Mouse (Mus musculus) right cerebral cortex, adult 2 months (tissue): ENCODE measurements around the gene Hs6st2.
A peak's percentile ranks its signal among the peaks of the same experiment; 100 is the strongest.

Experiments used
- DNase-seq, 2 experiments: peaks; one replicate each; pipeline ENCODE4 v3.0.0; 2021 to 2022; ENCODE audit warnings: low spot score in 2 of 2

The Hs6st2 gene

DNA sequence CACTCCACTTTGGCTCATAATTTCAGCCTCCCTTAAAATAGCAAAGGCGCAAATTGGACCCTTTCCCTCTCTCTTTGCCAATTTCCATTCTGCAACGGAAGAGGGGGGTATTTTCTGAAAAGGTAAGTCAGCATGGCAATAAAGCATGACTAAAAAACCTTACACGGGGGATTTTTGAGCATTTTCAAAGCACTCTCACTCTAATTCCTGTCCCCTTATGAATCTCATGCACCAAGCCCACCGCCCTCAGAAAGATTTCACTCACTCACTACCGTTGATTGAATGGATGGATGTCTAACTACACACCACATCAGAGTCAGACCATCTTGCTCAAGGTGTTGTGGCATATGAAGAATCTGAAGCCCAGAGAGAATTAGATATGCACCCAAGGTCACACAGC is at the start of gene Hs6st2:
Gene Hs6st2 (minus strand): TSS at position 101 of the 400 bp plus-strand sequence.
- no peak for DNase-seq

- DNase-seq = no peak
Measured at GRCm38 (mm10) chrX:51714086-51714745, 32.6 kb upstream of the Hs6st2 start.

DNA sequence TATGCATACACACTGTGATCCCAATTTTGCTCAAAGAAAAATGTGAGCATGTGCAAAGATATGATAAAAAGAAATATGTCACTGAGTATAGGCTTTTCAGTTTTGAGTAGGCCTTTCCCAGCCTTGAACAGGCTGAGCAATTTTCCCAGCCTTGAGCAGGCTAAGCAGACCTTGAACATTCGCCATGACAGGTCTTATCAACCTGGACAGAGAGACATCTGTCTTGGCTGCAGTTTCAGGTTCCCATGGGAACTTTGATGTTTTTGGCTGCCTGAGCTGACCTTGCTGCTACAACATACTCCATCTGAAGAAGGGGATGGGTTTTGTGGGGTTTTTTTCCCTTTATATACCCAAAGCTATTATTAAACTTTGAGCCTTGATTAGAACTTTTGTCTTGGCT is 31.3 kb upstream of the Hs6st2 start:
- DNase-seq = no peak

DNA sequence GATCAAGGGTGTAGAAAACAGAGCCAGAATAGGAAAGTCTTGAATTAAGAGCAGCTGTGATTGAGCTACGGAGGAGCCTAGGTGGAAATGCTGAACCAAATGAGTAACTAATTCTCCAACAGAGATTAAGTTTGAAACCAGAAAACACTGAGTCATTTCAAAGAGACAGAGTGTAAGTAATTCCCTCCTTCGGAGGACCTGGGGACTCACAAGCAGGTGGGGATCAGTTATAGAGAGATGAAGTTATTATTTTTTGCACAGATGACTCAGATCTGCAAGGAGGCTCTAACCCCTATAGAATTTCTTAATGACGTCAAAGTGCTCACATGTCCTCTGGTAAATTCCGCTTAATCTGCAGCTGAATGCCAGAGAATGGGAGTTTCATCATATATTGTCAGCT is 21.2 kb upstream of the Hs6st2 start:
- no peak for DNase-seq

DNA sequence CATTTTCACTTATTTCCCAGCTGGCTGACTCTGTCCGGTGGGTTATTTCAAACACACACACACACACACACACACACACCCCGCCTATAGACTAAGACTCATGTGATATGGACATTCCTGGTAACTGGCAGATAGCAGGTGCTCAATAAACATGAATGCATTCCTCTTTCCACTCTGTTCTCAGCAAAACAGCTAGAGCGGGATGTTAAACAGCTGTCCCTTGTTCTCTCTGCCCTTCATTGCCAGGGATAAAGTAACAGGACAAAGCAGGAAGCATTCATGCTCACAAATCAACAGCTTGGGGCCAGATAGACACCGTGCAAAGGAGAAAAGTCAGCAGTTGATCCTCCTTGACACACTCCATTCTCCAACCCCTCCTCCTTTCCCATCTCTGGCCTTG is 17.4 kb upstream of the Hs6st2 start:
- DNase-seq = no peak

DNA sequence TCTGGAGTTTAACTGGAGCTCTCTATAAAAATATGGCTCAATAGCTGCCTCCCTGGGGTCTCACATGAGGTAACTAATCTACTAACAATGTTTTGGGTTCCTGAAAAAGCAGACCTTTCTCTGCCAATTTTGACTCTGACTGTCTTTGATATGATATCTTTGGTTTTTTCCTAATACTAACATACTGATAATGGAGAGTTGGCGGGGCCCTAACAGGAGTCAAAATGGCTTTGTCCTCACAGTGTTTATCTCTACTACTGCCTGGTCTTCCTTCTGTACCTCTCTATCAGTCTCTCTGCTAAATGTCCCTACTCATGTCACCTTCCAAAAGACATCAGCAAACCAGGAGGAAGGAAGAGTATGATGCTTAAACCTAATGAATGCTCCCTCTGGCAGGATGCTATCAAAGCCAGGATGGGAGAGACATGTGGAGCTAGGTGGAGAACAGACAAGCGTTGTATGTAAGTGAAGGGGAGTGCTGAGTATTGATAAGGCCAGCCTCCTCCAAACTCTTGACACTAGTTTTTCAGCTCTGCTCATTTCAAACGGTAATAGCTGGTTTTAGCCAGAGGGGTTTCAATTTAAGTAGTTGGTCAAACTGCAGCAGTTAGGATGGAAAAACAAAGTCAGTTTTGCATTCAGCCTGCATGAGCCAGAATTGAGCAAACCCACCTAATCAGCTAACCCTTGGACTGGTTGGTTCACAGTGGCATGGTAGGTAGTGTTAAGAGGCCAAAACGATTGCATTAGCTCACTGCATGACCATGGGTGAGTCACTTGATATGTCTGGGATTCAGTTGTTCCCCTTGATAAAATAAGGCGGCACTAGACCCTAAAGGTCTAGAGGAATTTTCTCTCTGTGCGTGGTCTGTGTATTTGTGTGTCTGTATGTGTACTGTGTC is 4.6 kb upstream of the Hs6st2 start:
- DNase-seq = no peak

DNA sequence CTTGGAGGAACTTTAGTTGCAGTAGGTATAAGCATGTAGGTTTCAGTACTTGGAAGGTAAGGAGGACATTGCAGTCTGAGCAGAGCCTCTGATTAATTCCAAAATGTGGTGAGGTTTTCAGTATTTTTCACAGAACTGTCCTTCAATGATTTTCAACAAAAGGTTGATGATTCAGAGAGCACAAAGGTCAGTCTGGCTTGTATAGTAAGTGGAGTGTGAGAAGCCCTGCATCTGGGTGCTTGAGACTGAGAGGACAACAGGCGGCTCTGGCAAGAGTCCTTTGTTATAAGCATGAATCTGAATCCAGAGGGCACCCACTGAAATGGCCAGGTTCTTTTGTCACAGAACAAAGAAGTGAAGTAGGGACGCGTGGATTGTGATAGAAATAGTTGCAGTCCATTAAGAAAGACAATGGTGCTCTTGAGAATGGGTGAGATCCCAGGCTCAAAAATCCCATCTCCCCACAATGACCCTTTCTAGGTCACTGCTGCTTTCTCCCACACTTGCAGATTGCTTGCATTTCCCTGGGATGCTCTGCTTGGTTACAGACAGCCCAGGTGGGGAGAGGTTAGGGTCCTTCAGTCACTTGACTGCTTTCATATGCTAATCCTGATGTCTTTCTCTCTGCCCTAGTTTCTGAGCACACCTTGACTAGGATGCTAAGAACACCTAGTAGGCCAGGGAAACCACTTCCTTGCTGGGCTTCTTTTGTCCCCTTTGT is 2.8 kb upstream of the Hs6st2 start:
- DNase-seq = no peak

DNA sequence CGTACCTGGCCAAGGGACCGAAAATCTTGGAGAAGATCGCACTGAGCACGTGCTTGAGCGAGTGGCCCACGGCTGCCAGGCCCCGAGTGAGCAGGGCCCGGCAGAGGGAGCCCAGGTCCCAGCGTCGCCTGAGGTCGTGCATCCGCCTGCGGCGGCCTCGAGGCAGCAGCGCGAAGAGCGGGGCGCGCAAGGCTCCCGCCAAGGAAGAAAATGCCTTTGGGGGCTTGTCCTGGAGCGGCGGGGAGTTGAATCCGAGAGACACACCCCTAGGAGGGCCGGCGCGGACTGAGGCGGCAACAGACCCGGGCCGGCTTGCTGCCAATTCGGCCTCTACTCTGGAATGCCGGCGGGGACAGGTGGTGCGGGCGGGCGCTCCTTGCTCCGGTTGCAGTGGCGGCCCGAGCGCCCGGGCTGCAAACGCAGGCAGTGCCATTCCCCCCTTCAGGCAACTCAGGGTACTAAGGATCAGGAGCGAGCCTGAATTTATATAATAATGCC is 437 bp downstream of the Hs6st2 start:
- DNase-seq = peak in 1 of 2 experiments; percentile 8

DNA sequence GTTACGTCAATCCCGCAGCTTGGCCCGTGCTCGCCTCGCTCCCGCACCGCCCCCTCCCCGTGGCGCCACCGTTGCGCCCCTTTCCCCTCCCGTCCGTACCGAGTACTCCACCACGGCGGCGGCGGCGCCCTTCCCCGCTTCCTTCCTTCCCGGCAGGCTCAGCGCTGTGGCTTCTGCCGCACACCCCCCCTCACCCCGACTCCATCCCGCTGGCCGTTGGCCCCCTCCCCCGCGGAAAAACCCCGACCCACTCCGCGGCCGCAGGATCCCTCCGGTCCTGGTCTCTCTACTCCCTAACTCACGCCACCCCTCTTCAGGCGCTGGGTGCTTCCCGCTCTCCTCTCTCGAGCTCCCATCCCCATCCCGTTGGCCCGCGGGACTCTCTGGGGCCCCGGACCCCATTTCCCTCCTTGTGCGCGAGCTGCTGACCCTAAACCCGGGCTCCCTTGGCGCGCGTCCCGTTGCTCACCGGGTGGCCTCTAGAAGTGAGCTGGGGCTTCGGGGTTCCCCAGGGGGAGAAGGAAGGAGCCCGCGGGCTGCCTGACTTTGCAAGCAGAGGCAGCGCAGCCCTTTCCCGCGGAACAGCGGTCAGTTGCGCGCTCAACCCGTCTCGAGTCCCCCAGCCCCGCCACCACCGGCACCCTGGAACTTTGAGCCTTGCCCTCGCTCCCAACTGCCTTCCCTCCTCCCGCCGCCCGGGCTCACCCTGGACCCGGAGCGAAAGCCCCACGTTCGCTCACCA is 1.1 kb downstream of the Hs6st2 start:
- peak; percentile 29 to 32 for DNase-seq

DNA sequence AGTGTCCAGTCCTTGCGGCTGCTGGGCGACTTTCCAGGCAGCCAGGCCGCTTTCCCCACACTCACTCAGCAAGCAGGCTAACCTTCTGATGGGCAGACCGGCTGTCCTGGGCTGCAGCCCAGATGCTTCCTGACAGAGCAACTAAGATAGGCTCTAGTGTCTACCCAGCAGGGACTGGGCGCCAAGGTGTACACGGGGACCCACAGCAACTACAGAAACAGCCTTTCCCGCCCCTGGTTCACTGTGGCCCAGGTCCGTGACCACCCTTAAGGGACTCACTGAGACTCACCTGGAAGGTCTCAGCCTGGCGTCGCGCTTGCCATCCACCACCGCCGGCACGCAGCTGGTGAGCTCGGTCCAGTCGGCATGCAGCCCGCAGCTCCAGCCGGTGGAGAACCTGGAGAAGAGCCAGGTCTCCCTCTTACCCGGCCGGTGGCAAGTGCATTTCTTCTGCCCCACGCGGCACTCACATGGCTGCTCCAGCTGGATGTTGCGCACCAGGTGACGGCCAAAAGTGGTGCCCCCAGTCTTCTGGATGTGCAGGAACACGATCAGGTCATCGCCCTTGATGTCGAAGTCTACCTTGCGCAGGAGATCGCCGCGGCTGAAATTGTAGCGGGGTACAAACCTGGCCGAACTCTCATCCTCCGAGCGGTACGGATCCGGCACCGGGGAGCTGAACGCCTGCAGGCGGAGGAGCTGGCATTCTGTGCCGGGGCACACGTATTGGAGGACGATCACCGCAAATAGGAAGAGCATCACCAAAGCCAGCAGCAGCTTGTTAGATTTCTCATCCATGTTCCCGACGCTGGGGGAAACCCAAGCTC is 1.8 kb downstream of the Hs6st2 start:
- peak in 1 of 2 experiments; percentile 8 for DNase-seq

- DNase-seq = no peak
Measured at GRCm38 (mm10) chrX:51658236-51658635, 23.4 kb downstream of the Hs6st2 start.

DNA sequence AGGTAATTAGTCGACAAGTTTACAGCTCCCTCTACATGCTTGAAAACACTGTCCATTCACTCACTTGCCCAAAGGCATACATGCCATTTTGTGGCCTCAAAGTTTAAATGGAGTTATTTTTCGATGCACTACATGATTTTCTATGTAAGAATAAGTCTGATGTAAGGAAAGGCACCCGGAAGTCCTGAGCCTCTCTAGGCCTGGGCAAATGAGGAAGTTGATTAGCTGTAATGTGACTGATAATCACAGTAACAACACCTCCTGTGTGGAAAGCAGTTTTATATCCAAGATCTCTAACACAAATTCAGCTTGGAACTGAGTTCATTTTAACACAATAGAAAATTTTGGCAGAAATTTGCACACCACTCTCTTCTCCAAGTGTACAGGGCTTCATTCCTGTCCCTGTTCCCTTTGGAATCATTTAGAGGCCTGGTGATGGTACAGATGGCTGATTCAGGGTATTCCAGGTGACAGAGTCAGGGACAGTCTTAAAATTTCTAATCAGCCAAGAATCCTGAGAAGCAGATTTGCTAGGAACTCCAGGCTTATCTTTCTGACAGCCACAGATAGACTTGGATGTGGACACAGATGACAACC is 38.9 kb downstream of the Hs6st2 start:
- no peak for DNase-seq

DNA sequence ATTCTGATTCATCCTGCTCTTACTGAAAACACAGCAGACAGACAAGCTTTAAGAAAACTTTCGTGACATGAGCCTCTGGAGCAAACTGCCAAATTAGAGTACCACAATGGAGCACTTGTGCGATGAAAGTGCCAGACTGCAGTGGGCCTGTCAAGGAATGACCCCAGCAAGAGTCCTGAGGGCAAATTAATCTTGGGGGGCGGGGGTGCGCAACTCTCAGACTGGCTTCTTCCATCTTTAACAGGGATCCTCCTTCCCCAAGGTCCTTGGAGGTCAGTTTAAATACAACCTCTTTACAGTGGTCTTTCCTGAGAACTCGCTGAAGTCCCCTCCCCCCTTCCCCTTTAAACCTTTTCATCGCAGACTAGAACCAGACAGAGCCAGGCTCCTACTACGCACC is 45.9 kb downstream of the Hs6st2 start:
- DNase-seq = no peak

- no peak for DNase-seq
Measured at GRCm38 (mm10) chrX:51631376-51631775, 50.3 kb downstream of the Hs6st2 start.

DNA sequence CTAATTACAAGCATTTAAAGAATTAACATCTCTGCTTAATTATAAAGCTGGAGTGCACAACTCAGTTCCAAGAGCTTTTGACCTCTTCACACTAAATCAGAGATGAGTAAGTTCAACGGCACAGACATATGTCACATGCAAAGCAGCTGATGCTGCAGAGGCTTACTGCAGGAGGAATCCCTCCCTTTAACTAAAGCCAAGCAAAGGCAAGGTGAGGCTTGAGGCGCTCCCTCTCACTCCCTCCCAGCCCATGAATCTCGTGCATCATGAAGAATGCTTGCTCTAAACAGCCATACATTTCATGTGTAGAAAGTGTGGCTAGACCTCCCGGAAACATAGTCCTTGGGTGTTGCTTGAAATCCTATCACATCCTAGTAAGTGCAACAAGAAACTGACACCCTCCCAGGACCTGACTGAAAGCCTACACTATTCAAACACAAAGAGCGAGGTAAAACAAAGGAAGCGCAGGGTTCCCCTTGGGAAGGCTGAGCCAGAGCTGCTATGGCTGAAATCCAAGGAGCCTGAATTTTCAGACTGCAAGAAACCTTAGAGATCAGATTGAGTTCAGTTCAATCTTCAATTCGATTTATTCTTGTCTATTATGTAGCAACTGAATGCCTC is 67.2 kb downstream of the Hs6st2 start:
- no peak for DNase-seq

- DNase-seq = no peak
Measured at GRCm38 (mm10) chrX:51610743-51611142, 70.9 kb downstream of the Hs6st2 start.

DNA sequence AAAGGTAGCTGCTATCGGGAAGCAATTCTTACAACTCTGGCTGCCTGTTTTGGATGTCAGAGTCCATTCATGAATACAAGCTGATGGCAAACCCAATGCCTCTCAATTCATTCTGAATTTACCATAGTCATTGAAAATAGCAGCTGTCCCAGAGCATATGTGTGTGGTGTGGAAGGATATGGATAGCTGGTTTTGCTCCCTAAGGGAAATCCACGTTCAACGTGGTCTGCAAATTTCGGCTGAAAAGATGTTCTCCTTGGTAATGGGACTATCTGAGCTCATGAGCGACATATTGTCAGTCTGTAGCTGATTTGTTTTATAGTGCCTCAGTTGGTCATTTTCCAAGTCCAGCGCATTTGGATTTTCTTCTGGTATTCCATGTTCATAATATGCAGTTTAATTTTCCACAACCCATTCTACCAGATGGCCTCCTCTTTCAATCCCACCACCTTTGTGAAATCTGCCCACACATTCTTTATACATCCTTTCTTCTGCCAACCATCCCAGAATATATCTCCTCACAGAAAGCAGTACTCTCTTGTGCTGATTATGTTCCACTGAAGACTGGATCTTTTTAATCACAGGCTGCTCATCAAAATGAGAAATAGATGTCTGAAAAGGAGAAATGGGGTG is 75.3 kb downstream of the Hs6st2 start:
- peak; percentile 6 to 17 for DNase-seq

- DNase-seq = peak; percentile 30 to 36
Measured at GRCm38 (mm10) chrX:51592751-51593150, 88.9 kb downstream of the Hs6st2 start.

- no peak for DNase-seq
Measured at GRCm38 (mm10) chrX:51590448-51591010, 91.1 kb downstream of the Hs6st2 start.
